Comparison of ENCODE assay signal across 8 mouse cellular contexts in genomic region chr11:116493795-116494252, GRCm38 (mm10). TPM values are rescaled to one million over a fixed set of nuclear protein-coding genes. Genes with fewer than 3 reads are reported as not detected.
DNase-seq lines count a peak whose midpoint lies in the region; ATAC-seq lines count a peak whose summit lies in the region.

Gene Prpsap1 (minus strand): TSS chr11:116494202.

- H3K27me3 ChIP-seq in limb, embryonic 12.5 days = peaks cover 4% of the 10 kb centered on the region; the same call in 1 of the 2 replicates
- no peaks in the 10 kb centered on the region; the same call in 1 of the 2 replicates for H3K27me3 ChIP-seq in midbrain, embryonic 12.5 days
- no peaks in the 10 kb centered on the region for H3K27me3 ChIP-seq in stomach, embryonic 14.5 days (ENCODE audit: control insufficient read depth, insufficient read depth, low read length)

- H3K27ac ChIP-seq in brown adipose tissue, adult 24 weeks (replicated peaks; ENCODE audit: low read depth, low read length) = peak within 1 kb of the TSS; percentile 16; the same call in 1 of the 2 replicates
- H3K27ac ChIP-seq in limb, embryonic 12.5 days = peak within 1 kb of the TSS; percentile 50; the same call in 1 of the 2 replicates
- peak within 1 kb of the TSS; percentile 54; the same call in 1 of the 2 replicates for H3K27ac ChIP-seq in midbrain, embryonic 12.5 days (replicated peaks)
- H3K27ac ChIP-seq in stomach, embryonic 14.5 days (ENCODE audit: low read length) = peak within 1 kb of the TSS; percentile 96

- no peaks in the 10 kb centered on the region for H3K36me3 ChIP-seq in limb, embryonic 12.5 days
- H3K36me3 ChIP-seq in midbrain, embryonic 12.5 days = no peaks in the 10 kb centered on the region
- no peaks in the 10 kb centered on the region for H3K36me3 ChIP-seq in stomach, embryonic 14.5 days (ENCODE audit: control insufficient read depth, insufficient read depth, low read length)

- H3K4me2 ChIP-seq in limb, embryonic 12.5 days = no peak within 1 kb of the TSS
- H3K4me2 ChIP-seq in midbrain, embryonic 12.5 days (replicated peaks) = no peak within 1 kb of the TSS
- no peak within 1 kb of the TSS; the same call in 1 of the 2 replicates for H3K4me2 ChIP-seq in stomach, embryonic 14.5 days (replicated peaks; ENCODE audit: low read depth, low read length)

- H3K9me3 ChIP-seq in limb, embryonic 12.5 days = no peaks in the 10 kb centered on the region
- 0 out of 2 replicates have a peak, but pooled peaks cover 4% of the 10 kb centered on the region for H3K9me3 ChIP-seq in midbrain, embryonic 12.5 days
- H3K9me3 ChIP-seq in stomach, embryonic 14.5 days (ENCODE audit: control insufficient read depth, low read depth, low read length) = no peaks in the 10 kb centered on the region

- no peak within 1 kb of the TSS for H3K4me3 ChIP-seq in brown adipose tissue, adult 24 weeks (ENCODE audit: insufficient read depth, low read depth, low read length)
- no peak within 1 kb of the TSS for H3K4me3 ChIP-seq in limb, embryonic 12.5 days (replicated peaks)
- H3K4me3 ChIP-seq in midbrain, embryonic 12.5 days = no peak within 1 kb of the TSS
- no peak within 1 kb of the TSS for H3K4me3 ChIP-seq in stomach, embryonic 14.5 days (ENCODE audit: low read depth, low read length)

- DNase-seq in frontal cortex, adult 2 months (ENCODE audit: extremely low spot score in 1 of 2, low spot score in 1 of 2) = no peak
- no peak for DNase-seq in frontal cortex, postnatal 14 days (ENCODE audit: low spot score in 2 of 2)
- peak; percentile 50 for DNase-seq in gastrocnemius, postnatal 25 days
- peak; percentile 82 for DNase-seq in induced T-regulatory cell, adult 2 months (ENCODE audit: low read depth)

- H3K4me1 ChIP-seq in brown adipose tissue, adult 24 weeks (ENCODE audit: control insufficient read depth, insufficient read depth, insufficient read length, low read length) = peaks cover 3% of the 10 kb centered on the region; the same call in 1 of the 2 replicates
- H3K4me1 ChIP-seq in limb, embryonic 12.5 days (replicated peaks) = peaks cover 14% of the 10 kb centered on the region
- H3K4me1 ChIP-seq in midbrain, embryonic 12.5 days = peaks cover 11% of the 10 kb centered on the region
- peaks cover 17% of the 10 kb centered on the region; the same call in 1 of the 2 replicates for H3K4me1 ChIP-seq in stomach, embryonic 14.5 days (ENCODE audit: control insufficient read depth, insufficient read depth, low read length)

- 0 out of 2 replicates have a peak within 1 kb of the TSS, but pooled peaks have one; percentile 8 for H3K9ac ChIP-seq in limb, embryonic 12.5 days (replicated peaks)
- no peak within 1 kb of the TSS for H3K9ac ChIP-seq in midbrain, embryonic 12.5 days (replicated peaks)
- H3K9ac ChIP-seq in stomach, embryonic 14.5 days (replicated peaks; ENCODE audit: low read depth, low read length) = no peak within 1 kb of the TSS

- 24% methylated on average over 4 of the region's 4 CpGs for WGBS in limb, embryonic 12.5 days
- WGBS in midbrain, embryonic 12.5 days = 20% methylated on average over 4 of the region's 4 CpGs
- WGBS in stomach, embryonic 14.5 days = 26% methylated on average over 4 of the region's 4 CpGs

- no peak for ATAC-seq in limb, embryonic 12.5 days (ENCODE audit: insufficient number of reproducible peaks, insufficient read depth, low FRiP score, low TSS enrichment, low read depth)
- ATAC-seq in midbrain, embryonic 12.5 days (ENCODE audit: low FRiP score, low read depth) = no peak
- ATAC-seq in stomach, embryonic 14.5 days (ENCODE audit: insufficient number of reproducible peaks, insufficient read depth, low FRiP score, low read depth) = no peak

RNA-seq across cellular contexts. Expression of gene Prpsap1, which starts in this region (rescaled TPM):
- polyA plus RNA-seq in frontal cortex, adult 2 months (2012; rRNA removed) = 114 and 119 TPM in 2 replicates
- 19.2 and 19.3 TPM in 2 replicates for polyA plus RNA-seq in brown adipose tissue, adult 24 weeks (2012; ENCODE audit: insufficient read depth, insufficient read length, missing spikeins)
- total RNA-seq in gastrocnemius, postnatal 25 days (2021) = 10 to 100 TPM; 17.0 to 18.9 TPM
- polyA plus RNA-seq in limb, embryonic 12.5 days (2016; fragmentation: Nextera tagmentation; extraction: Ambion mirVana) = 186 and 199 TPM in 2 replicates
- 175 and 183 TPM in 2 replicates for polyA plus RNA-seq in midbrain, embryonic 12.5 days (2016; fragmentation: Nextera tagmentation; extraction: Ambion mirVana)
- 216 and 218 TPM in 2 replicates for polyA plus RNA-seq in stomach, embryonic 14.5 days (2014; fragmentation: Nextera tagmentation; extraction: Ambion mirVana)

Comparison
In these comparisons a context has a peak if more than half of its experiments do, and no peak if none do; other contexts are left out.
1. DNase-seq: peak in gastrocnemius, postnatal 25 days (single experiment) and induced T-regulatory cell, adult 2 months (single experiment); none in frontal cortex, adult 2 months (0 of 2) and frontal cortex, postnatal 14 days (0 of 2).
2. H3K27ac ChIP-seq: peak in every context shown above with its lines; median percentile 96 in stomach, embryonic 14.5 days; 54 in midbrain, embryonic 12.5 days; 50 in limb, embryonic 12.5 days; 16 in brown adipose tissue, adult 24 weeks.